Mouse (Mus musculus) midbrain, embryonic 10.5 days (tissue): ENCODE measurements at regions not wholly inside any gene's neighbourhood (a gene's known extent, or its start where the extent isn't known, plus 50 kb on each side); places are given as distances from the start of the nearest gene placed in this dataset.

Experiments
- DNase-seq: peaks from one replicate; pipeline ENCODE4 v3.0.0-alpha.2; 2017; ENCODE audit warnings: low spot score
- H3K27ac ChIP-seq: fragments of 300-500 bp; sonication (generic); replicated peaks from 2 replicates; pipeline ENCODE4 v1.5.1; 2016; ENCODE audit warnings: mild to moderate bottlenecking
- H3K27me3 ChIP-seq: fragments of 300-500 bp; sonication (generic); 2 replicates; pipeline ENCODE4 v1.6.1; 2016; ENCODE audit warnings: low read depth, mild to moderate bottlenecking; ENCODE audit not compliant: poor library complexity, severe bottlenecking
- H3K36me3 ChIP-seq: fragments of 300-500 bp; sonication (generic); 2 replicates; pipeline ENCODE4 v1.6.1; 2016; ENCODE audit warnings: mild to moderate bottlenecking, moderate library complexity
- H3K4me1 ChIP-seq: fragments of 300-500 bp; sonication (generic); 2 replicates; pipeline ENCODE4 v1.6.1; 2016
- H3K4me3 ChIP-seq: fragments of 300-500 bp; sonication (generic); 2 replicates; pipeline ENCODE4 v1.5.1; 2016; ENCODE audit warnings: mild to moderate bottlenecking, moderate library complexity
- H3K9me3 ChIP-seq: fragments of 300-500 bp; sonication (generic); replicated peaks from 2 replicates; pipeline ENCODE4 v1.6.1; 2016; ENCODE audit warnings: mild to moderate bottlenecking
- WGBS: fragments of 180-500 bp; shearing (Covaris S2); methylation state at CpG from one replicate; pipeline ENCODE4 v1.1.7; 2016; 5-methylcytosine and 5-hydroxymethylcytosine counted together

- Histone ChIP-seq H3K4me3 (no peak overlapping the region), H3K9me3 (no peaks in the 10 kb centered on the region), H3K27me3 (no peaks in the 10 kb centered on the region; the same call in 1 of the 2 replicates), H3K27ac (peak overlapping the region; percentile 49; the same call in 1 of the 2 replicates), H3K4me1 (peaks cover 21% of the 10 kb centered on the region), H3K36me3 (no peaks in the 10 kb centered on the region)
- WGBS, result 63% methylated on average over 5 of the region's 5 CpGs
- no peak for DNase-seq
Observed at GRCm38 (mm10) chr9:46751981-46752380, 246.6 kb upstream of the Gm4791 start.

GRCm38 (mm10) chr9:46749441-46749840 is 249.1 kb upstream of the Gm4791 start:
- DNase-seq, result no peak
- Histone ChIP-seq H3K4me3 (no peak overlapping the region), H3K27me3 (no peaks in the 10 kb centered on the region; the same call in 1 of the 2 replicates), H3K27ac (no peak overlapping the region), H3K36me3 (no peaks in the 10 kb centered on the region), H3K9me3 (no peaks in the 10 kb centered on the region), H3K4me1 (peaks cover 29% of the 10 kb centered on the region)
- 83% methylated on average over 6 of the region's 6 CpGs for WGBS

GRCm38 (mm10) chr9:46746266-46746665 is 252.3 kb upstream of the Gm4791 start:
- Histone ChIP-seq H3K9me3 (no peaks in the 10 kb centered on the region), H3K4me3 (no peak overlapping the region), H3K4me1 (peaks cover 19% of the 10 kb centered on the region), H3K27ac (no peak overlapping the region), H3K36me3 (no peaks in the 10 kb centered on the region), H3K27me3 (no peaks in the 10 kb centered on the region; the same call in 1 of the 2 replicates)
- WGBS, result 84% methylated on average over 3 of the region's 3 CpGs
- DNase-seq, result no peak

GRCm38 (mm10) chr9:46740496-46740895 is 258.0 kb upstream of the Gm4791 start:
- H3K4me1 ChIP-seq, result peaks cover 21% of the 10 kb centered on the region
- DNase-seq, result no peak
- 86% methylated on average over 4 of the region's 4 CpGs for WGBS
- H3K4me3 ChIP-seq, result no peak overlapping the region
- no peak overlapping the region for H3K27ac ChIP-seq
- peaks cover 11% of the 10 kb centered on the region; the same call in 1 of the 2 replicates for H3K27me3 ChIP-seq
- no peaks in the 10 kb centered on the region for H3K36me3 ChIP-seq
- H3K9me3 ChIP-seq, result no peaks in the 10 kb centered on the region

- peaks cover 18% of the 10 kb centered on the region for H3K4me1 ChIP-seq
- H3K27ac ChIP-seq, result no peak overlapping the region
Observed at GRCm38 (mm10) chr9:46739341-46739740, 259.2 kb upstream of the Gm4791 start.

GRCm38 (mm10) chr9:46738634-46739033 is 259.9 kb upstream of the Gm4791 start:
- Histone ChIP-seq H3K4me3 (no peak overlapping the region), H3K9me3 (no peaks in the 10 kb centered on the region), H3K27me3 (peaks cover 11% of the 10 kb centered on the region; the same call in 1 of the 2 replicates), H3K4me1 (peaks cover 18% of the 10 kb centered on the region), H3K27ac (no peak overlapping the region), H3K36me3 (no peaks in the 10 kb centered on the region)
- WGBS, result 77% methylated on average over 3 of the region's 3 CpGs
- no peak for DNase-seq

More at GRCm38 (mm10) chr9:46739341-46739740, 259.2 kb upstream of the Gm4791 start:
- WGBS, result 69% methylated on average over 3 of the region's 3 CpGs
- DNase-seq, result no peak
- Histone ChIP-seq H3K36me3 (no peaks in the 10 kb centered on the region), H3K27me3 (peaks cover 11% of the 10 kb centered on the region; the same call in 1 of the 2 replicates), H3K4me3 (no peak overlapping the region), H3K9me3 (no peaks in the 10 kb centered on the region)

GRCm38 (mm10) chr9:46738056-46738455 is 260.5 kb upstream of the Gm4791 start:
- no peaks in the 10 kb centered on the region for H3K9me3 ChIP-seq
- no peak overlapping the region for H3K4me3 ChIP-seq
- 55% methylated on average over 4 of the region's 4 CpGs for WGBS
- no peaks in the 10 kb centered on the region for H3K36me3 ChIP-seq
- H3K27ac ChIP-seq, result no peak overlapping the region
- H3K4me1 ChIP-seq, result peaks cover 18% of the 10 kb centered on the region
- peaks cover 11% of the 10 kb centered on the region; the same call in 1 of the 2 replicates for H3K27me3 ChIP-seq
- DNase-seq, result no peak

- Histone ChIP-seq H3K4me1 (peaks cover 18% of the 10 kb centered on the region), H3K36me3 (no peaks in the 10 kb centered on the region), H3K27ac (0 out of 2 replicates have a peak overlapping the region, but pooled peaks have one; percentile 7), H3K27me3 (peaks cover 11% of the 10 kb centered on the region; the same call in 1 of the 2 replicates), H3K4me3 (no peak overlapping the region), H3K9me3 (no peaks in the 10 kb centered on the region)
- WGBS, result 60% methylated on average over 3 of the region's 3 CpGs
- no peak for DNase-seq
Observed at GRCm38 (mm10) chr9:46737446-46737845, 261.1 kb upstream of the Gm4791 start.

GRCm38 (mm10) chr9:46736232-46736631 is 262.3 kb upstream of the Gm4791 start:
- Histone ChIP-seq H3K27me3 (peaks cover 16% of the 10 kb centered on the region; the same call in 1 of the 2 replicates), H3K9me3 (no peaks in the 10 kb centered on the region), H3K4me1 (peaks cover 18% of the 10 kb centered on the region), H3K27ac (no peak overlapping the region), H3K4me3 (no peak overlapping the region), H3K36me3 (no peaks in the 10 kb centered on the region)
- no peak for DNase-seq

- Histone ChIP-seq H3K27me3 (peaks cover 16% of the 10 kb centered on the region; the same call in 1 of the 2 replicates), H3K27ac (no peak overlapping the region), H3K36me3 (no peaks in the 10 kb centered on the region), H3K9me3 (no peaks in the 10 kb centered on the region), H3K4me3 (no peak overlapping the region), H3K4me1 (peaks cover 18% of the 10 kb centered on the region)
- 4% methylated on average over 4 of the region's 4 CpGs for WGBS
- peak; percentile 86 for DNase-seq
Observed at GRCm38 (mm10) chr9:46735664-46736067, 262.9 kb upstream of the Gm4791 start.

GRCm38 (mm10) chr9:46728465-46728864 is 270.1 kb upstream of the Gm4791 start:
- Histone ChIP-seq H3K4me1 (peaks cover 11% of the 10 kb centered on the region), H3K4me3 (no peak overlapping the region), H3K27ac (no peak overlapping the region), H3K9me3 (no peaks in the 10 kb centered on the region), H3K36me3 (no peaks in the 10 kb centered on the region), H3K27me3 (0 out of 2 replicates have a peak, but pooled peaks cover 5% of the 10 kb centered on the region)
- 47% methylated on average over 5 of the region's 5 CpGs for WGBS
- no peak for DNase-seq

- Histone ChIP-seq H3K4me3 (no peak overlapping the region), H3K4me1 (peaks cover 11% of the 10 kb centered on the region), H3K27me3 (no peaks in the 10 kb centered on the region), H3K36me3 (no peaks in the 10 kb centered on the region), H3K27ac (no peak overlapping the region), H3K9me3 (no peaks in the 10 kb centered on the region)
- 93% methylated on average over 5 of the region's 5 CpGs for WGBS
- no peak for DNase-seq
Observed at GRCm38 (mm10) chr9:46724231-46724630, 274.3 kb upstream of the Gm4791 start.

GRCm38 (mm10) chr9:46713415-46713814 is 285.1 kb upstream of the Gm4791 start:
- H3K4me3 ChIP-seq, result no peak overlapping the region
- no peaks in the 10 kb centered on the region for H3K4me1 ChIP-seq
- H3K27me3 ChIP-seq, result no peaks in the 10 kb centered on the region
- no peak for DNase-seq
- no peaks in the 10 kb centered on the region for H3K36me3 ChIP-seq
- no peaks in the 10 kb centered on the region for H3K9me3 ChIP-seq
- WGBS, result 90% methylated on average over 10 of the region's 10 CpGs
- no peak overlapping the region for H3K27ac ChIP-seq
